Mouse (Mus musculus): ENCODE results near the gene Gm49661.
A peak's percentile ranks its signal among the peaks of the same experiment; 100 is the strongest.

Gm49661 gene

GRCm38 (mm10) chr8:84967532-84968304, 1.5 kb downstream of the Gm49661 start:
- no peak for DNase-seq (ENCODE audit: low spot score in 2 of 2)

GRCm38 (mm10) chr8:84966603-84967002, 2.6 kb downstream of the Gm49661 start:
- DNase-seq (ENCODE audit: low spot score in 2 of 2), result no peak

- DNase-seq (ENCODE audit: low spot score in 2 of 2), result peak; percentile 82 to 90
Measured at GRCm38 (mm10) chr8:84965731-84966291, 3.4 kb downstream of the Gm49661 start.

GRCm38 (mm10) chr8:84963952-84964351, 5.3 kb downstream of the Gm49661 start:
- DNase-seq (ENCODE audit: low spot score in 2 of 2), result no peak

GRCm38 (mm10) chr8:84959811-84960210, 9.4 kb downstream of the Gm49661 start:
- DNase-seq (ENCODE audit: low spot score in 2 of 2), result no peak

- DNase-seq (ENCODE audit: low spot score in 2 of 2), result peak; percentile 53 to 74
Measured at GRCm38 (mm10) chr8:84956768-84957167, 12.5 kb downstream of the Gm49661 start.

GRCm38 (mm10) chr8:84952612-84953255, 16.5 kb downstream of the Gm49661 start:
- no peak for DNase-seq (ENCODE audit: low spot score in 2 of 2)

- DNase-seq (ENCODE audit: low spot score in 2 of 2), result no peak
Measured at GRCm38 (mm10) chr8:84949753-84950152, 19.5 kb downstream of the Gm49661 start.

GRCm38 (mm10) chr8:84947241-84947545, 22.0 kb downstream of the Gm49661 start:
- peak in 1 of 2 experiments; percentile 33 for DNase-seq (ENCODE audit: low spot score in 2 of 2)

GRCm38 (mm10) chr8:84946528-84947240, 22.5 kb downstream of the Gm49661 start, which contains the start of gene Rtbdn:
Gene Rtbdn (plus strand): TSS chr8:84946991.
- DNase-seq (ENCODE audit: low spot score in 2 of 2), result no peak

- DNase-seq (ENCODE audit: low spot score in 2 of 2), result no peak
Measured at GRCm38 (mm10) chr8:84945633-84946527, 23.4 kb downstream of the Gm49661 start.

- no peak for DNase-seq (ENCODE audit: low spot score in 2 of 2)
Measured at GRCm38 (mm10) chr8:84945235-84945632, 24.0 kb downstream of the Gm49661 start.

GRCm38 (mm10) chr8:84944478-84945160, 24.6 kb downstream of the Gm49661 start:
- peak in 1 of 2 experiments; percentile 28 for DNase-seq (ENCODE audit: low spot score in 2 of 2)

GRCm38 (mm10) chr8:84943699-84944098, 25.5 kb downstream of the Gm49661 start:
- no peak for DNase-seq (ENCODE audit: low spot score in 2 of 2)

GRCm38 (mm10) chr8:84937620-84938485, 31.4 kb downstream of the Gm49661 start:
- DNase-seq (ENCODE audit: low spot score in 2 of 2), result no peak

- peak; percentile 56 to 69 for DNase-seq (ENCODE audit: low spot score in 2 of 2)
Measured at GRCm38 (mm10) chr8:84936962-84937546, 32.2 kb downstream of the Gm49661 start, which contains the start of gene Mast1. Gene Mast1 (minus strand): TSS chr8:84937359.

GRCm38 (mm10) chr8:84936041-84936961, 32.9 kb downstream of the Gm49661 start:
- no peak for DNase-seq (ENCODE audit: low spot score in 2 of 2)

- no peak for DNase-seq (ENCODE audit: low spot score in 2 of 2)
Measured at GRCm38 (mm10) chr8:84935489-84935888, 33.7 kb downstream of the Gm49661 start.

Data from natural killer cell, adult 2 months (primary cell).